Mouse (Mus musculus): Measurements from ENCODE around the gene Kcnk3. TPM values are rescaled to one million over a fixed set of nuclear protein-coding genes. Genes with fewer than 3 reads are reported as not detected.

Kcnk3 gene
- polyA plus RNA-seq, 1 experiment from 2014 or later: 0.27 TPM

DNA sequence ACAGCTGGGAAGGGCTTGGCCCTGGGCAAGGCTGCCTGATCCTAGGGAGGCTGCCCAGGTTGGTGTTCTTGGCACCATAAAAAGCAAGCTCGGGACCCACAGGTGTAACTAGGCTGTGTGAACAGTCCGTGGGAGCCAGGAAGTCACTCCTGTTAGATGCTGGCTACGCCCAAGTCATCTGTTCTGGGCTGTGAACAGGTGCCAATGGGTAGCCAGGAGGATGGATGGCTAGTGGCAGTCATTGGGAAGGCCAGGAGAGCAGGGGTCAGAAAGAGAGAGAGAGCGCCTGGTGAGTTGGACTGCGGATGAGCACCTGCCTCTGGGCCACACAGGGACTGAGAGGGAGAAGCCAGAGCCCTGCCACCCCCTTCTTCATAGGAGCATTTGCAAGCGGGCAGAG is 17.7 kb downstream of the Kcnk3 start:
- H3K36me3 ChIP-seq (ENCODE audit: control insufficient read depth, insufficient read depth, low read length): no peaks in the 10 kb centered on the region
- H3K4me1 ChIP-seq (ENCODE audit: control insufficient read depth, insufficient read depth, low read length): peaks cover 5% of the 10 kb centered on the region; the same call in 1 of the 2 replicates
- H3K4me2 ChIP-seq: no peak overlapping the region
- DNase-seq (ENCODE audit: low spot score, missing footprints) (no peak), ATAC-seq (ENCODE audit: low FRiP score) (no peak)
- no peaks in the 10 kb centered on the region for H3K27me3 ChIP-seq (ENCODE audit: control insufficient read depth, insufficient read depth, low read length)
- H3K9me3 ChIP-seq (ENCODE audit: control insufficient read depth, low read length): no peaks in the 10 kb centered on the region
- H3K4me3 ChIP-seq (ENCODE audit: low read depth, low read length): no peak overlapping the region
- WGBS: 85% methylated on average over 6 of the region's 6 CpGs
- H3K27ac ChIP-seq (ENCODE audit: low read depth, low read length): no peak overlapping the region
- no peak overlapping the region for H3K9ac ChIP-seq (ENCODE audit: low read length)

DNA sequence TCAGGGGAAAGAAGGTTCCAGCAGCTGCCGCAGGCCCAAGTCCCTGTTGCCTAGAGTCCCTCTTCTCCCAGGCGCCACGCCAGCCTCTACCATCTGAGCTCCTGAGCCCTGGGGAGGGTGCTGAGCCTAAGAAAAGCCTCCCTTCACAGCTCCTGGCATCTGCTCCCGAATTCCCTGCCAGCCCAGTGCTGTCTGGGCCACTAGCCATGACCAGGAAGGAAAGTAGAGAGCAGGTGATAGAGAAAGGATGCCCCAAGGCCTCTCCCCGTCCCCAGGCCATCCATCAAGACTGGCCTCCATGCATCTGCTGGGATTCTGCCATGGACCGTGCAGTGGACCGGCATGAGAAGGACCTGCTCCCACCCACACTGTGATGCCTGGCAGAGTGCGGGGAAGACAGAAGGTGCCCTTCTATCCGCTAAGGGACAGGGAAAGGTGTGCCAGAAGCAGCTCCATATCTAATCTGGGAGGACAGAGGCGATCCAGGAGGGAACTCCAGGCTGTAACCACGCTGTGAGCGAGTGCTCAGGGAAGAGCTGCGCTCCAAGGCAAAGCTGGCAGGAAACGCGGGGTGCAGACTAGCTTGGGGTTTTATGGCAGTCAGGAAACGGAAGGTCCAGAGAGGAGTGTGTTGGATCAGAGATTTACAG is 18.6 kb downstream of the Kcnk3 start:
- ATAC-seq (ENCODE audit: low FRiP score) (no peak), DNase-seq (ENCODE audit: low spot score, missing footprints) (no peak)
- peaks cover 5% of the 10 kb centered on the region; the same call in 1 of the 2 replicates for H3K4me1 ChIP-seq (ENCODE audit: control insufficient read depth, insufficient read depth, low read length)
- H3K36me3 ChIP-seq (ENCODE audit: control insufficient read depth, insufficient read depth, low read length): no peaks in the 10 kb centered on the region
- no peaks in the 10 kb centered on the region for H3K27me3 ChIP-seq (ENCODE audit: control insufficient read depth, insufficient read depth, low read length)
- no peak overlapping the region for H3K4me2 ChIP-seq
- H3K27ac ChIP-seq (ENCODE audit: low read depth, low read length): no peak overlapping the region
- no peaks in the 10 kb centered on the region for H3K9me3 ChIP-seq (ENCODE audit: control insufficient read depth, low read length)
- H3K4me3 ChIP-seq (ENCODE audit: low read depth, low read length): no peak overlapping the region
- no peak overlapping the region for H3K9ac ChIP-seq (ENCODE audit: low read length)
- 76% methylated on average over 16 of the region's 16 CpGs for WGBS

DNA sequence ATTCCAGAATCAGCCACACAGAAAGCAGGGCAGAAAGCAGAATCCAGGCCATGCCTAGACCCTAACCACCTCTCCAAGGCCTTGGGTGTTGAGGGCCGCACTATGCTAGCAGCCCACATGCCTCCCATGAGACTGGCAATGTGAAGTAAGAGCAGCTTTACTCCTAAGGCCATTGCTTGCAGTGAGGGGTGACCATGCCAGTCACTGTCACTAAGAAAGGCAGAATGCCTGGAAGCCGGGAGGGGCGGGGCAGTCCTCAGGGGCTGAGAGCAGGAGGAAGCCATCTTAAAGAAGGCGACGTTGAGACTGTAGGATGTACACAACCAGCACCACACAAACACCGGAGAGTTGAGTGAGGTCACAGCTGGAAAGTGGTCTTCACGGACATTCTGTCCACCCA is 21.1 kb downstream of the Kcnk3 start:
- Histone ChIP-seq H3K36me3 (ENCODE audit: control insufficient read depth, insufficient read depth, low read length) (no peaks in the 10 kb centered on the region), H3K27me3 (ENCODE audit: control insufficient read depth, insufficient read depth, low read length) (no peaks in the 10 kb centered on the region), H3K9ac (ENCODE audit: low read length) (no peak overlapping the region), H3K27ac (ENCODE audit: low read depth, low read length) (no peak overlapping the region), H3K4me2 (no peak overlapping the region), H3K9me3 (ENCODE audit: control insufficient read depth, low read length) (no peaks in the 10 kb centered on the region), H3K4me3 (ENCODE audit: low read depth, low read length) (no peak overlapping the region), H3K4me1 (ENCODE audit: control insufficient read depth, insufficient read depth, low read length) (peaks cover 5% of the 10 kb centered on the region; the same call in 1 of the 2 replicates)
- no peak for ATAC-seq (ENCODE audit: low FRiP score)
- 80% methylated on average over 7 of the region's 7 CpGs for WGBS
- DNase-seq (ENCODE audit: low spot score, missing footprints): no peak

DNA sequence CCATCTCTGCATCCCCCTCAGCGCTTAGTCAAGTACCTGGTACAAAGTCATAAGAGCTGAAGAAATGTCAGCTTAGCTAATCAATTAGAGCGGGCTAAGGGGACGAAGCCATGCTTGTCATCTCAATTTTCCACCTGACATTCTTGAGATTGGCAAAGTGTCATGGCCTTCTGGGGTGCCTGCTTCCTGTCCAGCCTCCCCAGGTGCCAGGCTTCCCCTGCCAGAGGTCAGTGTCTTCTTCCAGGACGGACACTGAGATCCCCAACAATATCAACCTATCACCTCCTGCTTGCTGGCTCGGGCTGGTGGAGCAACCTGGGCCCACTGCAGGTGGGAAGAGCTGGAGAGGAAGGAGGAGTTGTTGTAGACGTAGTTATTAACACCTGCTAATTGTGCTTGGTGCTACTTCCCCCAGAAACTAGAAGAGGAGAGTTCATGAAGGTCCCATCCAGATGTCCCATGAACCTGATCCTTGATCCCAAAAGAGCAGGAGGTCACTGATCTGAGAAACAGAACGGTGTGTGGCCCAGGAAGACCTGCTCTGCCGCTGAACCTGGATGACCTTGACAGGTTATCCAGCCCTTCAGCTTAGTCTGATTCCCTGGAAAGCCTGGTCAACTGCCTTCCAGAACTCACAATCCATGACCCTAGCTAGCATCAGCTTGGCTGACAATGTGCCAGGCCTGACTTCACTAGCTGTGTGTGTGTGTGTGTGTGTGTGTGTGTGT is 22.1 kb downstream of the Kcnk3 start:
- H3K27me3 ChIP-seq (ENCODE audit: control insufficient read depth, insufficient read depth, low read length): no peaks in the 10 kb centered on the region
- H3K4me2 ChIP-seq: no peak overlapping the region
- H3K4me1 ChIP-seq (ENCODE audit: control insufficient read depth, insufficient read depth, low read length): peaks cover 5% of the 10 kb centered on the region; the same call in 1 of the 2 replicates
- H3K9ac ChIP-seq (ENCODE audit: low read length): no peak overlapping the region
- WGBS: 78% methylated on average over 8 of the region's 8 CpGs
- ATAC-seq (ENCODE audit: low FRiP score) (no peak), DNase-seq (ENCODE audit: low spot score, missing footprints) (peak; percentile 54)
- H3K4me3 ChIP-seq (ENCODE audit: low read depth, low read length): no peak overlapping the region
- H3K36me3 ChIP-seq (ENCODE audit: control insufficient read depth, insufficient read depth, low read length): no peaks in the 10 kb centered on the region
- no peaks in the 10 kb centered on the region for H3K9me3 ChIP-seq (ENCODE audit: control insufficient read depth, low read length)
- H3K27ac ChIP-seq (ENCODE audit: low read depth, low read length): no peak overlapping the region

DNA sequence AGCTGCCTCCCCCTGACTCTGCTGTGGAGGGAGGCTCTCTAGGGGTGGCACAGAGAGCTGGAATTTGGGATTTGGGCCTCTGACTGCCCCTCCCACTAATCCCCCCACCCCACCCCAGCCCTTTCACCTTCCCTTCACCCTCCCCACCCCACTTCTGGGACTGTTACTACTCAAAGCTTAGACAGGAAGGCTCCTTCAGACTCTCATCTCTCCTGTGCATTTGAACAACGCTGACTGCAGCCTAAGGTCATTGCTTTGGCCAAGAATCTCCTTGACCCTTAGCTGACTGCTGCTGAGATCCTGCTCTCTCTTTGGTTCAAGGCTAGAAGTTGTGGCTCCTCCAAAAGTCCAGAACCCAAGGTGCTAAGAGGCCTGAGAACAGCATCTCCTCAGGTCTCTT is 23.1 kb downstream of the Kcnk3 start:
- 68% methylated on average over 1 of the region's 1 CpGs for WGBS
- peak; percentile 59 for DNase-seq (ENCODE audit: low spot score, missing footprints)
- Histone ChIP-seq H3K36me3 (ENCODE audit: control insufficient read depth, insufficient read depth, low read length) (no peaks in the 10 kb centered on the region), H3K27ac (ENCODE audit: low read depth, low read length) (no peak overlapping the region), H3K4me1 (ENCODE audit: control insufficient read depth, insufficient read depth, low read length) (peaks cover 5% of the 10 kb centered on the region; the same call in 1 of the 2 replicates), H3K27me3 (ENCODE audit: control insufficient read depth, insufficient read depth, low read length) (no peaks in the 10 kb centered on the region), H3K9ac (ENCODE audit: low read length) (no peak overlapping the region), H3K4me3 (ENCODE audit: low read depth, low read length) (no peak overlapping the region), H3K9me3 (ENCODE audit: control insufficient read depth, low read length) (no peaks in the 10 kb centered on the region), H3K4me2 (no peak overlapping the region)
- no peak for ATAC-seq (ENCODE audit: low FRiP score)

DNA sequence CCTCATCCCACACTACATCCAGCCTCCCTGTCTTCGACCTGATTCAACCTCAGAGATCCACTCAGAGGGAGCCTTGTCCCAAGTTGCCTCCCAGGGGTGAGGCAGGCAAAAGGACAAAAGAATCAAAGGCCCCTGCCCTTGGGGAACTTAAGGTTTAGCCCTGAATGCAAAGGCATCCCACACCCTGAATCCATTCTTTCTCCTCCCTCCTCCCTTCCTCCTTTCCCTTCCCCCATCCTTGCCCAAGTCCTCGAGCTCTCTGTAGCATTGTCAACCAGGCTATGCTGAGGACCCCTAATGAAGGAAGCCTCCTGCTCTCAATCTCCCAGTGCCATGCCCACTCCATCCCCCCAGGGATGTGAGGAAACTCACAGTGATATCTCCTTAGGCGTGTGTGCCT is 23.7 kb downstream of the Kcnk3 start:
- Histone ChIP-seq H3K4me2 (no peak overlapping the region), H3K27ac (ENCODE audit: low read depth, low read length) (no peak overlapping the region), H3K27me3 (ENCODE audit: control insufficient read depth, insufficient read depth, low read length) (no peaks in the 10 kb centered on the region), H3K4me1 (ENCODE audit: control insufficient read depth, insufficient read depth, low read length) (peaks cover 5% of the 10 kb centered on the region; the same call in 1 of the 2 replicates), H3K4me3 (ENCODE audit: low read depth, low read length) (no peak overlapping the region), H3K9ac (ENCODE audit: low read length) (no peak overlapping the region), H3K9me3 (ENCODE audit: control insufficient read depth, low read length) (no peaks in the 10 kb centered on the region), H3K36me3 (ENCODE audit: control insufficient read depth, insufficient read depth, low read length) (no peaks in the 10 kb centered on the region)
- DNase-seq (ENCODE audit: low spot score, missing footprints) (peak; percentile 81), ATAC-seq (ENCODE audit: low FRiP score) (no peak)
- WGBS: 29% methylated on average over 3 of the region's 3 CpGs

DNA sequence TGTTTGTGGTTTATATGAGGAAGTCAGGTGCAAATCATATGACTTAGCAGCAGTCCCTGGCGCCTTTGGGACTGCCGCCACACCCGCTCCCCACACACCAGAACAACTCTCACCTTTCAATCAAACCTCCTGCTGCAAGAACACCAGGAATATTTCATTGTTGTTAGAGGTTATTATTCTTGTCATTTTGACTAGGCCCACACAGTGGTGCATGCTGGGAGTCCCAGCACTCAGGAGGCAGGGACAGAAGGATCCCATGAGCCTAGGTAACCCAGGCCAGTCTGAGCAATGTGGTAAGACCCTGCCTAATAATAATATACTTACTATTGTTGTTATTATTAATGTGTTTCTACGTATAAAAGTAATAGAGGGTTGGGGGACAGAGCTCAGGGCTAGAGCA is 24.6 kb downstream of the Kcnk3 start:
- H3K4me3 ChIP-seq (ENCODE audit: low read depth, low read length): no peak overlapping the region
- H3K36me3 ChIP-seq (ENCODE audit: control insufficient read depth, insufficient read depth, low read length): no peaks in the 10 kb centered on the region
- H3K27ac ChIP-seq (ENCODE audit: low read depth, low read length): no peak overlapping the region
- H3K9me3 ChIP-seq (ENCODE audit: control insufficient read depth, low read length): no peaks in the 10 kb centered on the region
- peaks cover 5% of the 10 kb centered on the region; the same call in 1 of the 2 replicates for H3K4me1 ChIP-seq (ENCODE audit: control insufficient read depth, insufficient read depth, low read length)
- WGBS: 92% methylated on average over 4 of the region's 4 CpGs
- no peak for ATAC-seq (ENCODE audit: low FRiP score)
- no peak for DNase-seq (ENCODE audit: low spot score, missing footprints)
- no peak overlapping the region for H3K9ac ChIP-seq (ENCODE audit: low read length)
- H3K4me2 ChIP-seq: no peak overlapping the region
- no peaks in the 10 kb centered on the region for H3K27me3 ChIP-seq (ENCODE audit: control insufficient read depth, insufficient read depth, low read length)

DNA sequence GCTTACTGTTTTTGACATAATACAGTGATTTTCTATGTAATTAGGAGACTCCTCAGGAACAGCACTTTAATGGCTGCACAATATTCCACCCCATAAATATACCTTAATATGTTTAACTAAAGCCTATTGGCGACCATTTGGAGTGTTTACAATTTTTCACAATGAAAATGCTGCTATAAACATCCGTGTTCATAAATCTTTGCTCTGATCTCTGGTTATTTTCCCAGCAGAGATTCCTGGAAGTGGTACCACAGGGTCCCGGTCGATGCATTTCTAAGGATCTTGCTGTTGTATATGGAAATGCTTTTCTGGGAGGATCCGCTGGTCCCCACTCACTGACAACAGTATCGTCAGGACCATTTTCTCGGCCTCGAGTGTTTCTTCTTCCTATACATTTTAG is 25.3 kb downstream of the Kcnk3 start:
- H3K27ac ChIP-seq (ENCODE audit: low read depth, low read length): no peak overlapping the region
- ATAC-seq (ENCODE audit: low FRiP score): no peak
- 86% methylated on average over 8 of the region's 8 CpGs for WGBS

DNA sequence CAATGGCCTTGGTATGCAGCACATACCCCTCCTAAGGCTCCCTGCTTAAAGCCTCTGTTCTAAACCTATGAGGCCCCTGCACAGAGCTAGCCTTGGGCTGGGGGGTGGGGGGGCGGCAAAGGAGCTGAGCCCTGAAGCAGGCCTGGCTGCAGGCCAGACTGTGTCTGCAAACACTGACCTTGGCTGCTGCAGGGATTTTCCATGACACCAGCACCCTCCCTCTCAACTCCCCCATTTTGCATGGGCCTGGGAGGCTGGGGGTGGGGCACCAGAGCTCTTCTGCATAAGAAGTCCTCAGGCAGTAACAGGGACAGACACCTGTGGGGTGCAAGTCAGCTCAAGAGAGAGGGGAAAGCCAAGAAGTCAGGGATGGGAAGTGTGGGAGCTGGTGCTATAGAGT is 26.3 kb downstream of the Kcnk3 start:
- H3K36me3 ChIP-seq (ENCODE audit: control insufficient read depth, insufficient read depth, low read length): no peaks in the 10 kb centered on the region
- no peak overlapping the region for H3K27ac ChIP-seq (ENCODE audit: low read depth, low read length)
- no peak overlapping the region for H3K4me2 ChIP-seq
- no peak overlapping the region for H3K4me3 ChIP-seq (ENCODE audit: low read depth, low read length)
- ATAC-seq (ENCODE audit: low FRiP score) (no peak), DNase-seq (ENCODE audit: low spot score, missing footprints) (peak; percentile 39)
- H3K27me3 ChIP-seq (ENCODE audit: control insufficient read depth, insufficient read depth, low read length): no peaks in the 10 kb centered on the region
- H3K9ac ChIP-seq (ENCODE audit: low read length): no peak overlapping the region
- peaks cover 5% of the 10 kb centered on the region; the same call in 1 of the 2 replicates for H3K4me1 ChIP-seq (ENCODE audit: control insufficient read depth, insufficient read depth, low read length)
- 33% methylated on average over 1 of the region's 1 CpGs for WGBS
- H3K9me3 ChIP-seq (ENCODE audit: control insufficient read depth, low read length): no peaks in the 10 kb centered on the region

More for the DNA sequence above, 25.3 kb downstream of the Kcnk3 start:
- Histone ChIP-seq H3K9ac (ENCODE audit: low read length) (no peak overlapping the region), H3K4me1 (ENCODE audit: control insufficient read depth, insufficient read depth, low read length) (peaks cover 5% of the 10 kb centered on the region; the same call in 1 of the 2 replicates), H3K4me2 (no peak overlapping the region), H3K36me3 (ENCODE audit: control insufficient read depth, insufficient read depth, low read length) (no peaks in the 10 kb centered on the region), H3K9me3 (ENCODE audit: control insufficient read depth, low read length) (no peaks in the 10 kb centered on the region), H3K4me3 (ENCODE audit: low read depth, low read length) (no peak overlapping the region), H3K27me3 (ENCODE audit: control insufficient read depth, insufficient read depth, low read length) (no peaks in the 10 kb centered on the region)
- DNase-seq (ENCODE audit: low spot score, missing footprints): no peak
